Mouse (Mus musculus): ENCODE results near the gene Arl4a. TPM values are rescaled to one million over a fixed set of nuclear protein-coding genes. Genes with fewer than 3 reads are reported as not detected.
A peak's percentile ranks its signal among the peaks of the same experiment; 100 is the strongest.

The Arl4a gene
- polyA plus RNA-seq, 1 experiment from 2014 or later: 116 TPM

GRCm38 (mm10) chr12:40029201-40029600, 8.6 kb downstream of the Arl4a start:
- WGBS: 83% methylated on average over 4 of the region's 4 CpGs
- no peak for ATAC-seq (replicated peaks)

DNA sequence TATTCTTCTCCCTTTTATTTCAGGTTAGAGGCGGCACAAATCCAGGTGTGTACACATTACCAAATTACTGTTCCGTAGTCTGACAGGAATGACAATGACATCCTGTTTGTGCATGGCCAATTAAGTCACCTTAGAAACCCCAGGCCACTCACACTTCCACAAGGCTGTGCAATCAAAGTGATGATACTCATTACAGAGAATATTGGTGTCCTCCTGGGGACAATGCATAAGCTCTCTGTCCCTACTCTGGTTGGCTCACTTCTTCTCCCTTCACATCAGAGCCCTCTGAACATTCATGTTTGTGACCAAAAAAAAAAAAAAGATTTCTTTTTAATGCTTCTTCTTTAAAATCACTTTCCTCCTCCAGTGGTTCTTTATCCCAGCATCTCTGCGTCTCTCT, 10.0 kb downstream of the Arl4a start:
- 87% methylated on average over 3 of the region's 3 CpGs for WGBS
- Histone ChIP-seq H3K9ac (no peak overlapping the region), H3K4me1 (no peaks in the 10 kb centered on the region), H3K4me3 (no peak overlapping the region), H3K27me3 (replicated peaks) (no peaks in the 10 kb centered on the region), H3K36me3 (replicated peaks) (no peaks in the 10 kb centered on the region), H3K4me2 (no peak overlapping the region), H3K9me3 (no peaks in the 10 kb centered on the region), H3K27ac (no peak overlapping the region)
- no peak for ATAC-seq (replicated peaks)

More at GRCm38 (mm10) chr12:40029201-40029600, 8.6 kb downstream of the Arl4a start:
- peaks cover under 1% of the 10 kb centered on the region; the same call in 1 of the 2 replicates for H3K4me1 ChIP-seq
- no peak overlapping the region for H3K4me3 ChIP-seq
- H3K27ac ChIP-seq: no peak overlapping the region
- H3K9ac ChIP-seq: no peak overlapping the region
- H3K36me3 ChIP-seq (replicated peaks): no peaks in the 10 kb centered on the region
- H3K9me3 ChIP-seq: no peaks in the 10 kb centered on the region
- no peak overlapping the region for H3K4me2 ChIP-seq
- no peaks in the 10 kb centered on the region for H3K27me3 ChIP-seq (replicated peaks)

DNA sequence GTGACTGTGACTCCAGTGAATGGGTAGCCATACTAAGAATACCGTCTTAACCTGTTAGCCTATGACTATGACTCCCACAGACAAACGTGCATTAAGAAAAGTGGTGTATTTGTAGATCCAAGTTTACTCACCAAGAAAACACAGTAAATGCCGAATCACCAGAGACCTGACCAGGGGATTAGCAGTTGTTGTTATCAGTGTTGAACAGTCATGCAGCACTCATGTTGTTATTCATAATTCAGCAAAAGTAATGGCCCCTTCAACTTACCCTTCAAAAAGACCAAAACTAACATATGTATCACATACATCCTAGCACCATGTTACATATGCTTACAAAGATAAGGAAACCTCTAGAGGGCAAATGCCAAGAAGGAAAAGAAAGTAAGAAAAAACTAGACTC, 10.4 kb downstream of the Arl4a start:
- no peaks in the 10 kb centered on the region for H3K4me1 ChIP-seq
- no peak overlapping the region for H3K9ac ChIP-seq
- H3K9me3 ChIP-seq: no peaks in the 10 kb centered on the region
- no peak overlapping the region for H3K4me2 ChIP-seq
- no peak overlapping the region for H3K27ac ChIP-seq
- H3K4me3 ChIP-seq: no peak overlapping the region
- WGBS: 86% methylated on average over 3 of the region's 3 CpGs
- no peak for ATAC-seq (replicated peaks)
- H3K36me3 ChIP-seq (replicated peaks): no peaks in the 10 kb centered on the region
- no peaks in the 10 kb centered on the region for H3K27me3 ChIP-seq (replicated peaks)

GRCm38 (mm10) chr12:40023918-40024317, 13.9 kb downstream of the Arl4a start:
- H3K27me3 ChIP-seq (replicated peaks): no peaks in the 10 kb centered on the region
- H3K9ac ChIP-seq: no peak overlapping the region
- 93% methylated on average over 2 of the region's 2 CpGs for WGBS
- H3K4me2 ChIP-seq: no peak overlapping the region
- no peaks in the 10 kb centered on the region for H3K36me3 ChIP-seq (replicated peaks)
- no peak for ATAC-seq (replicated peaks)
- H3K4me3 ChIP-seq: no peak overlapping the region
- no peaks in the 10 kb centered on the region for H3K4me1 ChIP-seq
- no peak overlapping the region for H3K27ac ChIP-seq
- no peaks in the 10 kb centered on the region for H3K9me3 ChIP-seq

DNA sequence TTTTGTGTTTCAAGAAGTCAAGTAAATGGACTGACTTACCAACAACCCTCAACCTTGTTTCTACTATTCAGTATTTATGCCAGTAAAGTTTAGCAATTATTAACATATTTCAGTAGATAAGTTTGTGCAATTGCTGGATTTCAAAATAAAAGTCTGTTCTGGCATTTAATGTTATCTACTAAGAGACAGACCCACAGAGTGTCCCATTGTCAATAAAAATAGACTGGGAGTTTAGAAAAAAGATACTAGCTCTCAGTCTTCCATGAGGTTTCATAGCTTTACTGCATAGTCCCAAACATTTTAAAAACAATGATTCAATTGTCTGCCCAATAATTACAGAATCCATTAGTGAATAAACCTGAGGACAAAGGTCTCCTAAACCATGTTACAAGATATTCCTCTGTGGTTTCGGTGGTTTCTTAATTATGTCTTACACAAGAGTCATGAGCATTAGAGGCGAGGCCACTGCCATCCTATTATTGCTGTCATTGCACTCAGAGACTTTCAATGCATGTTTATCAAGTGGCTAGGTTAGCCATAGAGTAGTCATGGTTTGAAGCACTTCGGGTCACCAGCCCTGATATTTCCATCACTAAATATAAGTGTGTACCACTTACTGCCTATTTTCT, 14.7 kb downstream of the Arl4a start:
- H3K36me3 ChIP-seq (replicated peaks): no peaks in the 10 kb centered on the region
- H3K4me1 ChIP-seq: no peaks in the 10 kb centered on the region
- no peak overlapping the region for H3K4me3 ChIP-seq
- no peak overlapping the region for H3K27ac ChIP-seq
- no peak overlapping the region for H3K4me2 ChIP-seq
- no peak for ATAC-seq (replicated peaks)
- H3K27me3 ChIP-seq (replicated peaks): no peaks in the 10 kb centered on the region
- H3K9me3 ChIP-seq: no peaks in the 10 kb centered on the region
- H3K9ac ChIP-seq: no peak overlapping the region
- 89% methylated on average over 3 of the region's 3 CpGs for WGBS

GRCm38 (mm10) chr12:40022344-40022743, 15.5 kb downstream of the Arl4a start:
- H3K4me1 ChIP-seq: no peaks in the 10 kb centered on the region
- 74% methylated on average over 3 of the region's 3 CpGs for WGBS
- no peak overlapping the region for H3K9ac ChIP-seq
- H3K27me3 ChIP-seq (replicated peaks): no peaks in the 10 kb centered on the region
- H3K27ac ChIP-seq: no peak overlapping the region
- H3K36me3 ChIP-seq (replicated peaks): no peaks in the 10 kb centered on the region
- H3K9me3 ChIP-seq: no peaks in the 10 kb centered on the region
- ATAC-seq (replicated peaks): no peak
- H3K4me2 ChIP-seq: no peak overlapping the region
- no peak overlapping the region for H3K4me3 ChIP-seq

DNA sequence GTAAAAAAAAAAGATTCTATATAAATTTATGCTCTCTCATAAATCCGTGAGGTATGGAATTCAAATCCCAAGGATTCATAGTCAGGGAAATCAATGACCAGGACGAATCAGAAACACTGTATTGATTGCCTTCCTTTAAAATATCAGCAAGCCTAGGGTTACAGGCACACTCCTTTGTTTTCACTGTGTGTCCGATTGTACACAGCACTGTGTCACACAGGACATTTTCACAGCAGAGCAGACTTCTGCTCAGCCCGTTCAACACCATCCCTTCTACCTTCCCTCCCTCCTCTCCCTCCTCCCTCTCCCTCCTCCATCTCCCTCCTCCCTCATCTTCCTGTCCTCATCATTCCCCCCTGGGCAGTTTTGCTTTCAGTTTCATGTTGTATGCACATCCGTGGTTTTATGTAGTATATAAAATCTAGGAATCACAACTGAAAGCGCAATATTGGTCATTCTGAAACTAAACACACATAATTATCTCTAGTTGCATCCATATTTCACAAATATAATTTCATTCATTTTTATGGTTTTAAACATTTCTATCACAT, 19.8 kb downstream of the Arl4a start:
- Histone ChIP-seq H3K9me3 (no peaks in the 10 kb centered on the region), H3K4me2 (no peak overlapping the region), H3K4me3 (no peak overlapping the region), H3K9ac (no peak overlapping the region), H3K4me1 (no peaks in the 10 kb centered on the region), H3K27me3 (replicated peaks) (no peaks in the 10 kb centered on the region), H3K27ac (no peak overlapping the region), H3K36me3 (replicated peaks) (no peaks in the 10 kb centered on the region)
- WGBS: 80% methylated on average over 6 of the region's 6 CpGs
- ATAC-seq (replicated peaks): no peak

DNA sequence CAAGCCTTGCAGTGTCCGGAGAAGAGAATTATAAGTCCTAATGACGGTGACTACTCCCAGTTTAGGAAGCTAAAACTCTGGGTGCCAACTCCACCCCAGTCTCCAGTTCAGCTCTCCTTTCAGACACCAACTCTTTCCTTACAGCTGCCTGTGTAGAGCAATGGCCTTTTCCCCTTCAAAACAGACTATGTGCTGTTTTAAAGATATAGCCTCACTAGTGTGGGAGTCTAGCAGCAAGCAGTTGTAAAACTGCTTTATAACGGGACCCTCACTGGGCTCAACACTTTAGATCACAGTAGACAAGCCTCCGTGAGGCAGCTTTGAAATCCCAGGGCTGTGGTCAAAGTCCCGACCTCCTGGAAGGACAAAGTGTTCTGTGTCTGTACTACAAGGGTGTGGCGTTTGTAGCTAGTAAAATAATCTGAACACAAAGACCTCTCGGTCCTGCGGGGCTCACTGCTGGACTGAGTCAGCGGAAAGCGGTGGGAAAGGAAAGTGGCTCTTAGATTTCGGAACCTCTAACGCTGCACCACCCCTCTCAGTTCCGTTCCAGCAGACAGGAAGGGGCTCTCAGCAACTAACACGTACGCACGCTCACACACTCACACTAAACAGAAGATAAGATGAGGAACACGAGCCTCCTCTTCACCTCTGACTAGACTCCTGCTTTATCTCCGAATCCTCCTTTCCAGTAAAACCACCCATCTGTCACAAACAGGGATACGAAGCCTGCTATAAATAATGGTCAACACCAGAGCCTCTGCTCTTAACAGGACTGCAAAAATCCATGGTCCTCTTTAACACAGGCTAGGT, 21.0 kb downstream of the Arl4a start:
- Histone ChIP-seq H3K27me3 (replicated peaks) (no peaks in the 10 kb centered on the region), H3K36me3 (replicated peaks) (no peaks in the 10 kb centered on the region), H3K4me2 (peak overlapping the region; percentile 44), H3K9ac (no peak overlapping the region; the same call in 1 of the 2 replicates), H3K9me3 (no peaks in the 10 kb centered on the region), H3K27ac (peak overlapping the region; percentile 36), H3K4me1 (no peaks in the 10 kb centered on the region), H3K4me3 (peak overlapping the region; percentile 24)
- 31% methylated on average over 19 of the region's 19 CpGs for WGBS
- peak; percentile 79 for ATAC-seq (replicated peaks)

DNA sequence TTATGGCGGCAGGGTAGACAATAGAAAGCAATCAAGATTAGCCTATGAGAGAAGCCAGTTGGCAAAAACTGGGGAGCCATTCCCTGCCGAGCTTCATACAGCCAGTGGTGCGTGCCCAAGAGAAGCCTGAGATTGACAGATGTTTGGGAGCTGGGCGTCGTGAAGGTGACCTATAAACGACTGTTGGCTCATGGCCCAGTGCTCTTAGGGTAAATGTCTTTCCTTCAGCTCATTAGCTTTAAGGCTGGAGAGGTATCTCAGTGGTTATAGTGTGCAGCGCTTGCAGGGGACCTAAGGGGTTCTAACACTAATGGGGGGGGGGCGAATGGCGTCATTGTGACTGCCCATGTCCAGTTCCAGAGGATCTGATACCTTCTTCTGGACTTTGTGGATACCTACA, 21.8 kb downstream of the Arl4a start:
- ATAC-seq (replicated peaks): 0 out of 2 replicates have a peak, but pooled peaks have one; percentile 10
- Histone ChIP-seq H3K27ac (no peak overlapping the region), H3K4me1 (no peaks in the 10 kb centered on the region), H3K4me3 (no peak overlapping the region), H3K27me3 (replicated peaks) (no peaks in the 10 kb centered on the region), H3K4me2 (no peak overlapping the region), H3K9me3 (no peaks in the 10 kb centered on the region), H3K9ac (no peak overlapping the region), H3K36me3 (replicated peaks) (no peaks in the 10 kb centered on the region)
- WGBS: 56% methylated on average over 9 of the region's 9 CpGs

GRCm38 (mm10) chr12:40009866-40010265, 28.0 kb downstream of the Arl4a start:
- WGBS: 56% methylated on average over 2 of the region's 2 CpGs
- no peak for ATAC-seq (replicated peaks)

DNA sequence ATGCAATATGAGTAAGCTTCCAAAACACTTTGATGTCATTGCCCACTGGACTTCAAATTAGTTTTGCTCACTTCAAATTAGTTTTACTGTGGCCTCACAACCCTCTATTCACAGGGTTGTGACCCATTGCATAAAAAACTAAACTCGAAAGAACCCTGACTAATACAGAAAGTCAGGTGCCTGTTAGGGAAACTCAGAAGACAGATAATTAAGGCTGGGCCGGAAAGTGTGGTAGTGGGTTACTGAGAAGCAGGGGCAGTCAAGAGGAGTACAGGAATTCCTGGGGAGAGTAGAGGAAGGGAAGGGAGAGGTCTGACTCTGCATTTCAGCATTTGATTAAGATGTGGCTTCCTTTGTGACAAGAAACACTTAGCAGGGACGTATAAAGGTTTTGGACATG, 29.4 kb downstream of the Arl4a start:
- Histone ChIP-seq H3K36me3 (replicated peaks) (no peaks in the 10 kb centered on the region), H3K9me3 (no peaks in the 10 kb centered on the region), H3K4me3 (no peak overlapping the region), H3K4me2 (no peak overlapping the region), H3K27ac (no peak overlapping the region), H3K27me3 (replicated peaks) (no peaks in the 10 kb centered on the region), H3K4me1 (no peaks in the 10 kb centered on the region), H3K9ac (no peak overlapping the region)
- ATAC-seq (replicated peaks): no peak
- WGBS: 61% methylated on average over 3 of the region's 3 CpGs

More at GRCm38 (mm10) chr12:40009866-40010265, 28.0 kb downstream of the Arl4a start:
- Histone ChIP-seq H3K4me2 (no peak overlapping the region), H3K36me3 (replicated peaks) (no peaks in the 10 kb centered on the region), H3K27me3 (replicated peaks) (no peaks in the 10 kb centered on the region), H3K9me3 (no peaks in the 10 kb centered on the region), H3K9ac (no peak overlapping the region), H3K4me1 (no peaks in the 10 kb centered on the region), H3K27ac (no peak overlapping the region), H3K4me3 (no peak overlapping the region)

- Histone ChIP-seq H3K27ac (no peak overlapping the region), H3K9me3 (no peaks in the 10 kb centered on the region), H3K4me1 (no peaks in the 10 kb centered on the region), H3K9ac (no peak overlapping the region), H3K27me3 (replicated peaks) (no peaks in the 10 kb centered on the region), H3K4me2 (no peak overlapping the region), H3K4me3 (no peak overlapping the region), H3K36me3 (replicated peaks) (no peaks in the 10 kb centered on the region)
- WGBS: 80% methylated on average over 2 of the region's 2 CpGs
- no peak for ATAC-seq (replicated peaks)
Observed at GRCm38 (mm10) chr12:40004766-40005165, 33.1 kb downstream of the Arl4a start.
